ENCODE assay signal across 7 mouse cellular contexts in the genomic region with DNA sequence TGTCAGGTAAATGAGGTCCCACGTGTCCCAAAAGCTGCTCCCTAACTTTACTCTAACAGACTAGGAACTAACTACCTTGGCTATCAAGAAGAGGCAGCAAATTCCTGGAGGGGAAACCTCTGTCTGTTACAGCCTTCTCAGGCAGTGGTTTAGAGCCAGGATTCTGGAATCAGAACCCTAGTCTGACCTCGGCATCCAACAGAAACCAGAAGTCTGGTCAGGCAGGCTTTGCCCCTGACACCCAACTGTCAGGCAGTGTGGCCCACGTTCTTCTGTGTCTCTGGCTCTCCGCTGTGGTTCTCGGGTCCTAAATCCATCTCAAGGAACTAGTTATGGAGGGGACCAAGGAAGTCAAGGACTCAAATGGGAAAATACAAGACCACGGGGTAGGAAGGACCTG. TPM values are rescaled to one million over a fixed set of nuclear protein-coding genes. Genes with fewer than 3 reads are reported as not detected.
A peak's percentile ranks its signal among the peaks of the same experiment; 100 is the strongest.
DNase-seq lines count a peak whose midpoint lies in the region; TF ChIP-seq lines count a peak whose summit lies in the region.

Gene Lurap1, minus strand, starts transcription at position 101 of the 400 bp plus-strand sequence.

- peaks cover 20% of the 10 kb centered on the region for H3K4me1 ChIP-seq in forebrain, embryonic 10.5 days

- no peaks in the 10 kb centered on the region for H3K27me3 ChIP-seq in forebrain, embryonic 10.5 days (ENCODE audit: poor library complexity, severe bottlenecking)
- no peaks in the 10 kb centered on the region for H3K27me3 ChIP-seq in myocyte (ENCODE audit: control insufficient read depth, insufficient read depth, insufficient read length)

- H3K27ac ChIP-seq in left cerebral cortex, adult 2 months = peak within 1 kb of the TSS; percentile 95
- H3K27ac ChIP-seq in forebrain, embryonic 10.5 days = peak within 1 kb of the TSS; percentile 96

- intact Hi-C loops in left cerebral cortex, adult 2 months (cut with DNase I) = loop anchor here (5.0 kb wide), 1 partner anchor 406 kb away; the partner anchor contains the start of genes Gpbp1l1 and Tmem69

- WGBS in forebrain, embryonic 10.5 days = 84% methylated on average over 6 of the region's 6 CpGs

- H3K36me3 ChIP-seq in forebrain, embryonic 10.5 days (replicated peaks) = peaks cover 49% of the 10 kb centered on the region
- H3K36me3 ChIP-seq in myocyte (ENCODE audit: control insufficient read depth, insufficient read depth) = peaks cover 24% of the 10 kb centered on the region

- peak within 1 kb of the TSS; percentile 65 for H3K4me3 ChIP-seq in left cerebral cortex, adult 2 months
- peak within 1 kb of the TSS; percentile 82 for H3K4me3 ChIP-seq in forebrain, embryonic 10.5 days
- peak within 1 kb of the TSS; percentile 95 for H3K4me3 ChIP-seq in myocyte

- H3K9me3 ChIP-seq in forebrain, embryonic 10.5 days = no peaks in the 10 kb centered on the region; the same call in 1 of the 2 replicates

- peaks cover 20% of the 10 kb centered on the region for H3K79me2 ChIP-seq in myocyte (ENCODE audit: control insufficient read depth, insufficient read depth)

- no peak for DNase-seq in left cerebral cortex, adult 2 months (ENCODE audit: extremely low spot score in 1 of 2, low spot score in 2 of 2)
- no peak for DNase-seq in left cerebral cortex, adult 9 months (ENCODE audit: low spot score in 2 of 2)
- DNase-seq in forebrain, embryonic 10.5 days (ENCODE audit: extremely low spot score, low spot score) = no peak
- no peak for DNase-seq in layer of hippocampus, postnatal 25 days (ENCODE audit: extremely low spot score in 1 of 2, low spot score in 1 of 2)
- no peak for DNase-seq in ovary, postnatal 14 days (ENCODE audit: low spot score)
- no peak for DNase-seq in spleen, postnatal 36 days (ENCODE audit: low spot score in 2 of 2)

- no peak for TF ChIP-seq CTCF in left cerebral cortex, adult 2 months (IDR thresholded peaks at IDR 0.05)

- no peak for TF ChIP-seq POLR2A in myocyte (IDR thresholded peaks at IDR 0.05; ENCODE audit: insufficient read length, low read depth)

- peak within 1 kb of the TSS; percentile 68 for H3ac ChIP-seq in myocyte (ENCODE audit: control insufficient read depth, insufficient read length)

- peak within 1 kb of the TSS; percentile 94 for H3K4me2 ChIP-seq in myocyte (ENCODE audit: low read depth)

TF ChIP-seq in myocyte, 11 proteins besides CTCF, POLR2A, EP300 and RAD21:
- TF ChIP-seq E2F4 (IDR thresholded peaks at IDR 0.05; ENCODE audit: insufficient read depth) (no peak), SRF (IDR thresholded peaks at IDR 0.05; ENCODE audit: control insufficient read depth, insufficient read length, low read depth) (no peak)

RNA-seq across cellular contexts. Expression of gene Lurap1, which starts in this region (rescaled TPM):
- total RNA-seq in left cerebral cortex, adult 2 months (2021) = 10 to 100 TPM; 28.4 to 31.2 TPM
- polyA plus RNA-seq in forebrain, embryonic 10.5 days (2016; fragmentation: Nextera tagmentation; extraction: Ambion mirVana) = 2.0 and 2.6 TPM in 2 replicates
- 10 to 100 TPM; 19.7 to 23.7 TPM for total RNA-seq in layer of hippocampus, postnatal 25 days (2021)
- 1.5 TPM for polyA plus RNA-seq in myocyte (2012; fragmentation: generic; extraction: Trizol)
